Mouse (Mus musculus) left cerebral cortex, postnatal 25 days (tissue): ENCODE data around the gene Shank3. TPM values are rescaled to one million over a fixed set of nuclear protein-coding genes. Genes with fewer than 3 reads are reported as not detected.

Experiments used
- DNase-seq, 2 experiments: peaks; one replicate each; pipeline ENCODE4 v3.0.0; 2022; ENCODE audit warnings: low spot score in 2 of 2, mixed read lengths in 1 of 2
- intact Hi-C: fragments of 180-260 bp; cut with DNase I; formaldehyde crosslinking; loops from one replicate; pipeline ENCODE4 v1.15.1; 2025
- total RNA-seq, 2 experiments: library from RNA; stranded (reverse); gene quantifications; 2 replicates each; pipeline ENCODE4 v1.2.3; 2021

The Shank3 gene
- total RNA-seq, 2 experiments from 2014 or later = 210 to 243 TPM

DNA sequence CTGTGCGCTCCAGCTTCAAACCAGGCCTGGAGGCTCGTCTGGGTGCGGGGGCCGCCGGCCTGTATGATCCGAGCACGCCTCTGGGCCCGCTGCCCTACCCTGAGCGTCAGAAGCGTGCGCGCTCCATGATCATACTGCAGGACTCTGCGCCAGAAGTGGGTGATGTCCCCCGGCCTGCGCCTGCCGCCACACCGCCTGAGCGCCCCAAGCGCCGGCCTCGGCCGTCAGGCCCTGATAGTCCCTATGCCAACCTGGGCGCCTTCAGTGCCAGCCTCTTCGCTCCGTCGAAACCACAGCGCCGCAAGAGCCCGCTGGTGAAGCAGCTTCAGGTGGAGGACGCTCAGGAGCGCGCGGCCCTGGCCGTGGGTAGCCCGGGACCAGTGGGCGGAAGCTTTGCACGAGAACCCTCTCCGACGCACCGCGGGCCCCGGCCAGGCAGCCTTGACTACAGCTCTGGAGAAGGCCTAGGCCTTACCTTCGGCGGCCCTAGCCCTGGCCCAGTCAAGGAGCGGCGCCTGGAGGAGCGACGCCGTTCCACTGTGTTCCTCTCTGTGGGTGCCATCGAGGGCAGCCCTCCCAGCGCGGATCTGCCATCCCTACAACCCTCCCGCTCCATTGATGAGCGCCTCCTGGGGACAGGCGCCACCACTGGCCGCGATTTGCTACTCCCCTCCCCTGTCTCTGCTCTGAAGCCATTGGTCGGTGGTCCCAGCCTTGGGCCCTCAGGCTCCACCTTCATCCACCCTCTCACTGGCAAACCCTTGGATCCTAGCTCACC lies 48.6 kb downstream of the Shank3 start:
- intact Hi-C loops = no loop called here
- no peak for DNase-seq

GRCm38 (mm10) chr15:89548837-89549236 lies 49.4 kb downstream of the Shank3 start:
- no peak for DNase-seq
- intact Hi-C loops = no loop called here

DNA sequence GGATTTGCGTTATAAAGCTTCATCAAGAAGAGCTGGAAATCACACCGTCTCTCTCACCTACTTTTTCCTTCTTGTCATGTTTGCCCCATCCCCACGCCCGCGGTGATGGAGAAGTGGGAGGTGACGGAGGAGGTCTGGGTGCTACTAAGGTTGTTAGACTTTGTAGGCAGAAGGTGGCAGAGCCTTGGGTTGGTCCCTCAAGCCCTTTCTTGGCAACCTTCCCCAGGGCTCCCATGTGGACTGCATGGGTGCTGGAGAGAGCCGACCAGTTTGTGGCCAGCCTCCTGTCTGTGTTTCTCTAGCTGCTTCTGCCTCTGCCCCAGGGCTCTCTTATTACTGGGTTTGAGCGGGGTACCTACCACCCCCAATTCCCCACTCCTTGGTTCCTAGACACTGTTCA lies 51.1 kb downstream of the Shank3 start:
- intact Hi-C loops = no loop called here
- DNase-seq = no peak

DNA sequence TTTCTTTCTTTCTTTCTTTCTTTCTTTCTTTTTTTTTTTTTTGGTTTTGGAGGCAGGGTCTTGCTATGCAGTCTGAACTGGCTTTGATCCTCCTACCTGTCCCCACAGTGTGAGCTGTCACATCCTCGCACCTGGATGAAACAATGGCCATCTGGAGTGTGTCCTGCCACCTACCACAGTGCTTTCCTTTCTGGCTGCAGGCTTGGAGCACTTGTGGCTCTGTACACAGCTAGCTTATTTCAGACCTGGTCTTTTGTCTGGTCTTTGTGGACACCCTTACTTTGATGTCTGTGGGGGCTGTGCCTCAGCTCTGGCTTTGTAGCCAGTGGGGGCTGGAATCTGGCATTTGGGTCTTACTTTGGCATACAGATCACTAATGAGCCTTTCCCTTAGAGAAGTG lies 52.3 kb downstream of the Shank3 start:
- DNase-seq = no peak
- intact Hi-C loops = no loop called here

DNA sequence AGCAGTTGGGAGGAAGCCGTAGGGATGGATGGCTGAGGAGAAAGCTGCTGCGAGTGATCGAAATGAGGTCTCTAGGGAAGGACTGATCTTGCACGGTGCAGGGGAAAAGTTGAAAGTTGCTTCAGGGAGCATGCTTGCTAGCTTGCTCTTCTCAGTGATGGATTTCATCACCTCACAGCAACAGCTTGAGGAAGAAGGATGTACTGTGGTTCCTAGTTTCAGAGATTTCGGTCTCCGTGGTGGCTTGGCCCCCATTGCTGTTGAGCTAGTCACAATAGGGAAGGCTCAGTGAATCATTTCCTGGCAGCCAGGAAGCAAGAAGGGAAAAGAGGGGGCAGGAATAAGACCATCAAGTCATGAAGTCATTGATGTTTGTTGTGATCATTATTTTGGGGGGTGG lies 56.2 kb downstream of the Shank3 start:
- DNase-seq = no peak
- intact Hi-C loops = no loop called here

GRCm38 (mm10) chr15:89556401-89557178 lies 57.2 kb downstream of the Shank3 start:
- no peak for DNase-seq

GRCm38 (mm10) chr15:89557179-89557995 lies 58.0 kb downstream of the Shank3 start:
- intact Hi-C loops = no loop called here
- DNase-seq = no peak

More at GRCm38 (mm10) chr15:89556401-89557178, 57.2 kb downstream of the Shank3 start:
- intact Hi-C loops = no loop called here

DNA sequence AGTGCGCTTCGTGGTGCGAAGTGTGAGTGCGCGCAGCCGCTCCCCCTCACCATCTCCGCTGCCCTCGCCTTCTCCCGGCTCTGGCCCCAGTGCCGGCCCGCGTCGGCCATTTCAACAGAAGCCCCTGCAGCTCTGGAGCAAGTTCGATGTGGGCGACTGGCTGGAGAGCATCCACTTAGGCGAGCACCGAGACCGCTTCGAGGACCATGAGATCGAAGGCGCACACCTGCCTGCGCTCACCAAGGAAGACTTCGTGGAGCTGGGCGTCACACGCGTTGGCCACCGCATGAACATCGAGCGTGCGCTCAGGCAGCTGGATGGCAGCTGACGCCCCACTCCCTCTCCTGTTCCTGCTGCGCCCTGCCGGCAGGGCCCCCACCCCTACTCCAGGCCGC lies 58.6 kb downstream of the Shank3 start:
- no peak for DNase-seq
- intact Hi-C loops = no loop called here

DNA sequence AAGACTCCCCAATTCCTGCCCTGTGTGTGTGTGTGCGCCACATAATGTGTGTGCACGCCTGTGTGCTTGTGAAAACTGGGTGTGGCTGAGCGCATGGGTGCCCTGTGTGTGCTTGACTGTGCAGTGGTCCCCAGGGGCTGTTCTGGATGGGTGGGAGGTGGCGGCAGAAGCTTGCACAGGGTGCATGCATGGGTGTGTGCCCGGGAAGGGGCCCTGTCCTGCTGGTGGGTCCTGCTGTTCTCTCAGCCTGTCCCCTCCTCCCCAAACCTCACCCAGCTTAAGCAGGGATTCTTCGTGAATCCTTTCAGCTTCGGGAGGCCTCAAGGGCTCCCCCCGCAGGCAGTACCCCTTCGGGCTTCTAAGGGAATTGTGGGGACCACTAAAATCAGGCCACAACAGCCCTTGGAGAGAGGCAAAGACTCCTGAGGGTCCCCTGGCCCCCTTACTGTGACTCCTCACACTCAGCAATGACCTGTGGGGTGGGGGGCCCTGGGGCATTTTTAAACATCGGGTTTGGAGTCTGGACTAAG lies 59.8 kb downstream of the Shank3 start:
- no peak for DNase-seq
- intact Hi-C loops = no loop called here

DNA sequence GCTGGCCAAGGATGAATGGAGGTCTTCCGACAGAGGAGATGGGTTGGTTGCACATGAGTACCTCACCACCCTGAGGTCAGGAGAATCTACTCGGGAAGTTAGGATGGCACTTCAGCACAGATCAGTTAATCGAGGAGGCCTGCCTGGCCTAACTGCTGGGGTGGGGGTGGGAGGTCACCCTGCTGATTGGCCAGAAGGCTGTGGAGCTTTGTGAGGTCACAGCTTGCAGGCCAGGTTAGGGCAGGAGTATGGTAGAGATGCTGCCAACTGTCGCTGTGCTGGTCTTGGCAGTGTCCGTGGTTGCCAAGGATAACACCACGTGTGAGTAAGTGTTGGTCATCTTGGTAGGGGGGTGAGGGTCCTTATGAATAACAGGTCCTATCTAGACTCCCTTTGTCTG lies 68.7 kb downstream of the Shank3 start, which contains the start of gene Acr:
TSS of gene Acr (plus strand) at position 213 of the 400 bp plus-strand sequence.
- intact Hi-C loops = no loop called here

DNA sequence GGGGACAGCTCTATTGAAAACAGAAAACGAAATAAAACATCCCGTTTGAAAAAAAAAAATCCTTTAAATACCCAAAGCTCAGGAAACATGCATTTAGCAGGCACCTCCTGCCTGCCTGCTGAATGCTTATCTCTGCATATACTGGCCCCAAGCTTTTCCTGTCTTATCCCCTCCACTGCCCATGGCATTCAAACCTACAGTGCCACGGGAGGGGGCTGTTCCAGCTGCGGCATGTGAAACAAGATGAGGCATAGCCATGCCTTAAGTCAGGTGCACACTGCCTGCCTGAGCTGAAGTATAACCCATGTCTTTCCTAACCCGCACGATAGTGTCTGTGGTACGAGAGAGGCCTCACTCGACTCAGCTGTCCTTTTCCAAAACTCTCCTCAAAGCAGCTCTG lies 72.7 kb downstream of the Shank3 start:
- no peak for DNase-seq
- intact Hi-C loops = no loop called here

More for the DNA sequence above, 68.7 kb downstream of the Shank3 start, which contains the start of gene Acr:
- DNase-seq = no peak

DNA sequence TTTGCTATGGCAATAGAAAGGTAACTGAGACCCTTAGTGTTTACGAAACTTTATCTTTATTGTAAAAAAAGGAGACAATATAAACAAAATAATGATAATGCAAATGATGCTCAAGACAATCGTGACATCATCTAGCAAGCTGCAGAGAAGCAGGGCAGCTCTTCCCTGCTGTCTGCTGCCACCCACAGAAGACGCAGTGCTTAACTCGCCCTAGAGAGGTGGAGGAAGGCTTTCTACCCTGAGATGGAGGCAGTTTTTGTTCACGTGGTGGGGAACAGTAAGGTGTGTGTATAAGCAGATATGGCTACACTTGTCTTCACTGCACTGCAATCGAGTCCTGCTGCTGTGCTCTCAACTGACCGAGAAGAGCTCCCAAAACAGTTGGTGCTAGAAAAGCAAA lies 83.1 kb downstream of the Shank3 start:
- DNase-seq = no peak
- intact Hi-C loops = no loop called here

DNA sequence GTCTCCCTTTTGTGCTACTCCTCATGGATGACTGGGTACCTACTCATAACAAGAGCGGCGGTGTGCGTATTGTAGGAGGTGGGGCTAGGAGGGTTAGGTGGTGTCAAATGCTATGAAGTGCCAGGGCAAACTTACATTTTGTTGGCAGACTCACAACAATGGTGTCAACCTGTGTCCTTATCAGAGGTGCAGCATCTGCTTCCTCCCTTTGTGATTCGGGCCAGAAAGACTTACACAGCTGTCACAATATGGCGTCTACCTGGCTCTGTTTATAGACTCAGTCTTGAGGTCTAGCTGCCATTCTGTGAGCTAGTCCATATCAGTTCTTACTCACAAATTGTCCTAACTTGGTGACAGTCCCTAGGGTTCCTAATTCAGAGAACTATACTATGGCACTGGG lies 85.7 kb downstream of the Shank3 start:
- intact Hi-C loops = no loop called here
- no peak for DNase-seq

DNA sequence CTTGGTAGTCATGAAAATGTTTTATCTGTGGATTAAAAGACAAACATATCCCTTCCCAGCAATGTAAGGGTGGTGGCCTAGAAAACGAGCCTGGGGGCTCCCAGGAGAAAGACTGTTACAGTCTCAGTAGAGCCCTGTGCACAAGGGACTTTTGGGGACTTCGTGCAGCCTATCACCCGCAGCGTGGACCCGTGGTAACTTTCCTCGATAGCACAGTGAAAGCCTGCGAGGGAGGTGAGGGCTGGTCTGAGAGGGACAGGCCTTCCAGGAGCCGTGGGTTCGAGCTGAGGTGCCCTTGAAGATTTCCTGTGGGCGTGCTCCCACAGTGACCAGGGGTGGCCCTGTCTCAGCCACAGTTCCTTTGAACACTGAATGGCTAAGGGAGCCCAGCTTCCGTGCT lies 86.2 kb downstream of the Shank3 start:
- intact Hi-C loops = no loop called here
- DNase-seq = no peak

DNA sequence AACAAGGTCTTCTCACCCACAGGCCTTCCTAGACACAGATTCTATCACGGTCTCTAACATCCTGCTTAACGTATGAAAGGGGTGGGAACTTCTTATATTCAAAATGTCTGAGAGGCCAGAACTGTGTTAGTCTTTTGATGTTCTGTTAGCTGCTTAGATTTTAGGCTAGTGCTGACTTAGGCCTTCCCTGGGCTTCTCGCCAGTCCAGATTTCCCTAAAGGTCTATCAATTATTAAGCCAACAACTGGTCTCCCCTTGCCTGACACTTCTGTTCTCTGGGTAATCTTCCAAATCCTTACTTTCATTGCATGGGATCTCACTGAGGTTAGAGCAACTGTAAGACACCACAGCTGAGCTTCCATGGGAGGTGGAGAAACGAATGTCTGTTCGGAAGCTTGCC lies 89.7 kb downstream of the Shank3 start:
- intact Hi-C loops = no loop called here

GRCm38 (mm10) chr15:89591317-89591716 lies 91.9 kb downstream of the Shank3 start:
- intact Hi-C loops = no loop called here
- peak in 1 of 2 experiments; percentile 25 for DNase-seq

More for the DNA sequence above, 89.7 kb downstream of the Shank3 start:
- DNase-seq = no peak

DNA sequence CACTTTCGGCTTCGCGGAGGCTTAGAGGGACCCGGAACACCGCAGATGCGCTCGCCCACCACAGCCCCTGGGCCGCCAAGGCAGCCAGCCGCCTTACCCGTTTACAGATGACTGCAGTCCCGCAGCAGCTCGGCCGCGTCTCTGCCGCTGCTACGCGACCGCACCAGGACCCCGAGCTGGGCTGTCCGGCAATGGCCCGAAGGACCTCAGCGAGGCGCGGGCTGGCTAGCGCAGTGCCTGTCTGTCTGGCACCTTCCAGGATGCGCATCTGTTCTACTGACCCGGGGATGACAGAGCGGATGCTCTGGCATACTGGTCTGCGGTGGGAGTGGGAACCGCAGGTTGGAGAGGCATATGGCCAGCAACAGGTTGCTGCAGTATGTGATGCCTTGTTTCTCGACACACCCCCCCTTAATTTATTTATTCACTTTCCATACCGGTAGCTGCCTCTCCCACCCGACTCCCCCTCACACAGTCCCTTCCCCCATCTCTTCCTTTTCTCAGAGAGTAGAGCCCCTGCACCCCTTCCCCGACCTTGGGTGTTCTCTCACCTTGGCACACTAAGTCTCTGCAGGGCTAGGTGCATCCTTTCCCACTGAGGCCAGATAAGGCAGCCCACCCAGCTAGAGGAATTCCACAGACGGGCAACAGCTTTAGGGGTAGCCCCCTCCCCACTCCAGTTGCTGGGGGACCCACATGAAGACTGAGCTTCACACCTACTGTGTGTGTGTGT lies 92.5 kb downstream of the Shank3 start, which contains the start of gene Rabl2:
TSS of gene Rabl2 (minus strand) at position 201 of the 733 bp plus-strand sequence.
- DNase-seq = peak; percentile 85 to 87
- intact Hi-C loops = no loop called here

- DNase-seq = no peak
- intact Hi-C loops = no loop called here
These were observed 93.1 kb downstream of the Shank3 start for GRCm38 (mm10) chr15:89592548-89592947.
